Mouse (Mus musculus) hindbrain, embryonic 13.5 days (tissue): ENCODE measurements around the gene Zfp592. TPM values are rescaled to one million over a fixed set of nuclear protein-coding genes. Genes with fewer than 3 reads are reported as not detected.
"Not testable (repeated sequence)": the region's sequence is repeated elsewhere in the genome, so short reads cannot be mapped to it uniquely, and the experiment has no call there.

Source experiments
- ATAC-seq: fragments of 200-750 bp; cut with Nextera tagmentation; 2 replicates; pipeline ENCODE4 v1.8.0; 2017; ENCODE audit warnings: moderate TSS enrichment; ENCODE audit not compliant: low FRiP score
- H3K27ac ChIP-seq: fragments of 300-500 bp; sonication (generic); 2 replicates; pipeline ENCODE4 v1.5.1; 2015; ENCODE audit warnings: inconsistent platforms, mild to moderate bottlenecking, moderate library complexity
- H3K27me3 ChIP-seq: fragments of 300-500 bp; sonication (generic); 2 replicates; pipeline ENCODE4 v1.6.1; 2015; ENCODE audit warnings: mild to moderate bottlenecking, inconsistent platforms
- H3K36me3 ChIP-seq: fragments of 300-500 bp; sonication (generic); 2 replicates; pipeline ENCODE4 v1.6.1; 2015; ENCODE audit warnings: mild to moderate bottlenecking, inconsistent platforms
- H3K4me1 ChIP-seq: fragments of 300-500 bp; sonication (generic); replicated peaks from 2 replicates; pipeline ENCODE4 v1.6.1; 2015; ENCODE audit warnings: inconsistent platforms
- H3K4me2 ChIP-seq: fragments of 300-500 bp; sonication (generic); 2 replicates; pipeline ENCODE4 v1.6.1; 2015; ENCODE audit warnings: inconsistent platforms, mild to moderate bottlenecking, moderate library complexity
- H3K4me3 ChIP-seq: fragments of 300-500 bp; sonication (generic); 2 replicates; pipeline ENCODE4 v1.5.1; 2015; ENCODE audit warnings: mild to moderate bottlenecking, inconsistent platforms
- H3K9ac ChIP-seq: fragments of 300-500 bp; sonication (generic); 2 replicates; pipeline ENCODE4 v1.6.1; 2015; ENCODE audit warnings: mild to moderate bottlenecking, inconsistent platforms
- H3K9me3 ChIP-seq: fragments of 300-500 bp; sonication (generic); 2 replicates; pipeline ENCODE4 v1.6.1; 2016; ENCODE audit warnings: inconsistent platforms
- WGBS: fragments of 180-500 bp; shearing (Covaris S2); methylation state at CpG from one replicate; pipeline ENCODE4 v1.1.7; 2015; 5-methylcytosine and 5-hydroxymethylcytosine counted together
- polyA plus RNA-seq: library from polyadenylated mRNA; unstranded; fragments of >200 nt; fragmentation: Nextera tagmentation; extraction: Ambion mirVana; gene quantifications from 2 replicates; pipeline ENCODE4 v1.2.1, GENCODE M21; 2015

Gene Zfp592
- polyA plus RNA-seq, 1 experiment from 2014 or later, result 8.8 TPM

GRCm38 (mm10) chr7:80972920-80973637, 20.4 kb upstream of the Zfp592 start:
- H3K4me2 ChIP-seq, H3K27ac ChIP-seq, H3K9me3 ChIP-seq, H3K36me3 ChIP-seq, H3K9ac ChIP-seq, ATAC-seq, H3K4me3 ChIP-seq, H3K4me1 ChIP-seq, H3K27me3 ChIP-seq: not testable (repeated sequence)
- WGBS, result 87% methylated on average over 4 of the region's 4 CpGs

GRCm38 (mm10) chr7:80973638-80974015, 19.9 kb upstream of the Zfp592 start:
- H3K27ac ChIP-seq, H3K4me2 ChIP-seq, H3K9me3 ChIP-seq, H3K27me3 ChIP-seq, H3K4me1 ChIP-seq, ATAC-seq, H3K4me3 ChIP-seq, H3K36me3 ChIP-seq, H3K9ac ChIP-seq: not testable (repeated sequence)
- 88% methylated on average over 3 of the region's 3 CpGs for WGBS

- WGBS, result 89% methylated on average over 11 of the region's 11 CpGs
- no peak overlapping the region for H3K27ac ChIP-seq
- H3K36me3 ChIP-seq, result no peaks in the 10 kb centered on the region
- no peak overlapping the region for H3K4me2 ChIP-seq
- no peaks in the 10 kb centered on the region for H3K27me3 ChIP-seq
- H3K9ac ChIP-seq, result no peak overlapping the region
- H3K4me1 ChIP-seq, result no peaks in the 10 kb centered on the region
- H3K4me3 ChIP-seq, result no peak overlapping the region
- no peak for ATAC-seq
- no peaks in the 10 kb centered on the region for H3K9me3 ChIP-seq
Measured at GRCm38 (mm10) chr7:80980566-80980965, 12.9 kb upstream of the Zfp592 start.

GRCm38 (mm10) chr7:80986458-80987187, 6.9 kb upstream of the Zfp592 start:
- no peak overlapping the region for H3K27ac ChIP-seq
- H3K4me3 ChIP-seq, result no peak overlapping the region
- no peaks in the 10 kb centered on the region for H3K36me3 ChIP-seq
- no peak for ATAC-seq
- no peak overlapping the region for H3K4me2 ChIP-seq
- H3K9me3 ChIP-seq, result no peaks in the 10 kb centered on the region
- H3K4me1 ChIP-seq, result peaks cover 4% of the 10 kb centered on the region
- no peak overlapping the region for H3K9ac ChIP-seq
- WGBS, result 79% methylated on average over 6 of the region's 6 CpGs
- H3K27me3 ChIP-seq, result no peaks in the 10 kb centered on the region

- H3K9ac ChIP-seq, result no peak overlapping the region
- 75% methylated on average over 4 of the region's 4 CpGs for WGBS
- H3K27ac ChIP-seq, result no peak overlapping the region
- H3K27me3 ChIP-seq, result no peaks in the 10 kb centered on the region
- no peaks in the 10 kb centered on the region for H3K36me3 ChIP-seq
- H3K9me3 ChIP-seq, result no peaks in the 10 kb centered on the region
- no peak overlapping the region for H3K4me3 ChIP-seq
- H3K4me1 ChIP-seq, result peaks cover 15% of the 10 kb centered on the region
- no peak for ATAC-seq
- H3K4me2 ChIP-seq, result no peak overlapping the region
Measured at GRCm38 (mm10) chr7:80987805-80988625, 5.5 kb upstream of the Zfp592 start.

GRCm38 (mm10) chr7:80990276-80990675, 3.2 kb upstream of the Zfp592 start:
- ATAC-seq, result no peak
- Histone ChIP-seq H3K4me1 (peaks cover 28% of the 10 kb centered on the region), H3K9ac (no peak overlapping the region), H3K27ac (no peak overlapping the region), H3K9me3 (no peaks in the 10 kb centered on the region), H3K27me3 (no peaks in the 10 kb centered on the region), H3K36me3 (no peaks in the 10 kb centered on the region), H3K4me2 (no peak overlapping the region), H3K4me3 (no peak overlapping the region)
- 95% methylated on average over 6 of the region's 6 CpGs for WGBS

GRCm38 (mm10) chr7:80991589-80991988, 1.9 kb upstream of the Zfp592 start:
- no peak overlapping the region for H3K9ac ChIP-seq

GRCm38 (mm10) chr7:80992063-80992462, 1.4 kb upstream of the Zfp592 start:
- Histone ChIP-seq H3K27me3 (no peaks in the 10 kb centered on the region), H3K4me1 (peaks cover 36% of the 10 kb centered on the region), H3K9ac (peak overlapping the region; percentile 97), H3K4me2 (peak overlapping the region; percentile 92), H3K27ac (peak overlapping the region; percentile 97; the same call in 1 of the 2 replicates), H3K4me3 (peak overlapping the region; percentile 86), H3K9me3 (no peaks in the 10 kb centered on the region), H3K36me3 (no peaks in the 10 kb centered on the region)
- WGBS, result 81% methylated on average over 6 of the region's 6 CpGs
- ATAC-seq, result no peak

More at GRCm38 (mm10) chr7:80991589-80991988, 1.9 kb upstream of the Zfp592 start:
- ATAC-seq, result no peak
- peaks cover 36% of the 10 kb centered on the region for H3K4me1 ChIP-seq
- no peaks in the 10 kb centered on the region for H3K27me3 ChIP-seq
- no peaks in the 10 kb centered on the region for H3K9me3 ChIP-seq
- H3K27ac ChIP-seq, result no peak overlapping the region
- H3K4me2 ChIP-seq, result peak overlapping the region; percentile 92
- WGBS, result 96% methylated on average over 5 of the region's 5 CpGs
- H3K4me3 ChIP-seq, result peak overlapping the region; percentile 86; the same call in 1 of the 2 replicates
- H3K36me3 ChIP-seq, result no peaks in the 10 kb centered on the region

- 2% methylated on average over 12 of the region's 12 CpGs for WGBS
Measured at GRCm38 (mm10) chr7:80992631-80992979, 876 bp upstream of the Zfp592 start.

GRCm38 (mm10) chr7:80993834-80994662, 567 bp downstream of the Zfp592 start:
- Histone ChIP-seq H3K9me3 (no peaks in the 10 kb centered on the region), H3K36me3 (no peaks in the 10 kb centered on the region), H3K4me2 (peak overlapping the region; percentile 92), H3K4me1 (peaks cover 42% of the 10 kb centered on the region), H3K27ac (peak overlapping the region; percentile 97), H3K9ac (peak overlapping the region; percentile 97), H3K4me3 (peak overlapping the region; percentile 86), H3K27me3 (no peaks in the 10 kb centered on the region)
- peak; percentile 88 for ATAC-seq
- under 1% methylated on average over 44 of the region's 58 CpGs for WGBS

More at GRCm38 (mm10) chr7:80992631-80992979, 876 bp upstream of the Zfp592 start:
- peak overlapping the region; percentile 86 for H3K4me3 ChIP-seq
- no peaks in the 10 kb centered on the region for H3K9me3 ChIP-seq
- peak overlapping the region; percentile 97 for H3K9ac ChIP-seq
- peak overlapping the region; percentile 92 for H3K4me2 ChIP-seq
- no peaks in the 10 kb centered on the region for H3K36me3 ChIP-seq
- no peaks in the 10 kb centered on the region for H3K27me3 ChIP-seq
- peak overlapping the region; percentile 97 for H3K27ac ChIP-seq
- peaks cover 39% of the 10 kb centered on the region for H3K4me1 ChIP-seq
- ATAC-seq, result no peak

- Histone ChIP-seq H3K9ac (peak overlapping the region; percentile 97), H3K4me2 (peak overlapping the region; percentile 92), H3K27ac (peak overlapping the region; percentile 97; the same call in 1 of the 2 replicates), H3K4me3 (peak overlapping the region; percentile 86), H3K4me1 (peaks cover 42% of the 10 kb centered on the region), H3K9me3 (no peaks in the 10 kb centered on the region), H3K36me3 (no peaks in the 10 kb centered on the region), H3K27me3 (no peaks in the 10 kb centered on the region)
- WGBS, result 43% methylated on average over 6 of the region's 6 CpGs
- ATAC-seq, result no peak
Measured at GRCm38 (mm10) chr7:80994663-80995005, 1.2 kb downstream of the Zfp592 start.
